Mouse (Mus musculus): ENCODE measurements around the gene Snai3. TPM values are rescaled to one million over a fixed set of nuclear protein-coding genes. Genes with fewer than 3 reads are reported as not detected.

Gene Snai3
- polyA plus RNA-seq (2014; fragmentation: Nextera tagmentation; extraction: Ambion mirVana), result not detected in 2 replicates

DNA sequence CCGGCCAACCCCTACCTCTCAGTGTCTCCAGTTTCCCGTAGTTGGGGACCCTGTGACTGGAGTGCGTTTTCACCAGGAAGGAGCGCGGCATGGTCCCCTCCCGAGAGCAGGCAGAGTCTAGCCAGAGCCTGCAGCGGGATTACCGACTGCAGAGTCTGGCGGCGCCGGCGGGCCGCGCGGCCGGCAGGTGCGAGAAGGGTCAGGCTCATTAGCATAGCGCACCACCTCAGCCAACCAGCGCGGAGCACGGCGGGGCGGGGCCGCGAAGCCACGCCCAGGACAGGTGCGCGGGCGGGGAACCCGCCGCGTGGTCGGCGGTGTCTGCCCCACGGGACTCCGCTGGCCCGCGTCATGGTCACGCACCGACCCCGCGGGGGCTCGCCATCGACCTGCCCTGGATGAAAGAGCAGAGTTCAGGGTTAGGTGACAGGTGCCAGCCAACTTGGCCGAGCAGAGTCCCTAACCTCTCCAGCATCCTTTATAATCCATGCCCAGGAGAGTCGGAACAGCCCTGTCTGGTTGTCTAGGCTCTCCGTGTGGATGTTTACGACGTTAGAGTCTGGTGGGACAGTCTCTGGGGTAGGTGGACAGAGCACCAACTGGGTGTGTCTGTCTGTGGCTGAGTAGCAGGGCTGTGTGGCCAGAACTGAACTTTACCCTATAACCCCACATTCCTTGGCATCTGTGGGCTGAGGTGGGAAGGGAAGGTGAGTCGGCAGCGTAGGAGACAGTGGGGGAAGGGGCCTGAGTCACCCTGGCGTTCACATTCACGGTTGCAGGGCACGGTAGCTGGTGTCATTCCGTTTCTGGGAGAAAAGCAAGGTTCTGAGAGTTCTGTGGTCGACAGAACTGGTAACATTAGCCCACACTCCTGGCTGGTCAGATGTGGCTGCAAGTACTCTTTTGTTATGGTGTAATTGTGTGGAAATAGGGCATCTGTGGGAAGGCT is at the start of gene Snai3:
Gene Snai3, minus strand, starts transcription at position 210 of the 949 bp plus-strand sequence.
- Histone ChIP-seq H3K27me3 (ENCODE audit: control insufficient read depth, insufficient read depth, low read length) (peaks cover 28% of the 10 kb centered on the region), H3K36me3 (ENCODE audit: control insufficient read depth, insufficient read depth, low read length) (no peaks in the 10 kb centered on the region), H3K27ac (ENCODE audit: low read depth, low read length) (no peak within 1 kb of the TSS), H3K4me2 (peak within 1 kb of the TSS; percentile 57), H3K4me3 (ENCODE audit: low read depth, low read length) (peak within 1 kb of the TSS; percentile 23), H3K9me3 (ENCODE audit: control insufficient read depth, low read length) (no peaks in the 10 kb centered on the region), H3K4me1 (ENCODE audit: control insufficient read depth, insufficient read depth, low read length) (peaks cover 12% of the 10 kb centered on the region), H3K9ac (ENCODE audit: low read length) (peak within 1 kb of the TSS; percentile 40; the same call in 1 of the 2 replicates)
- ATAC-seq (ENCODE audit: low FRiP score), result peak; percentile 77; the same call in 1 of the 2 replicates
- peak; percentile 89 for DNase-seq (ENCODE audit: low spot score, missing footprints)
- WGBS, result 4% methylated on average over 56 of the region's 56 CpGs

DNA sequence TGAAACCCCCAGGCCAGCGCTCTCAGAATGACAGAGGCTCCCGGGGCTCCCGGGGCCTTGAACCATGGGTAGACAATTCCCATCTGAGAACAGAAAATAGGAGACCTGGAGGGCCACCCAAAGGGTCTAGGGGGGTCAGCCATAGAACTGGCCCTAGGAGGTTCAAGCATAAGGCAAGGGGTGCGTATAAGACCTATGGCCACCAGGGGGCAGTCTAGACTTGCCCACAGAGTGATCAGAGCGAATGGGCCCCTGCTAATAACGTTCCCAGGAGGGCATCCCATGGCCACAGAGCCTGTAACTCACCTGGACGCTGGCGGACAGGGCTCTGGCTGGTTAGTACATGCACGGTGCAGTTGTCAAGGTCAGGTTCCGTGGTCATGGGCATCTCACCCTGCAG is 40.3 kb upstream of the Snai3 start:
- 36% methylated on average over 10 of the region's 10 CpGs for WGBS
- Histone ChIP-seq H3K27me3 (ENCODE audit: control insufficient read depth, insufficient read depth, low read length) (no peaks in the 10 kb centered on the region), H3K36me3 (ENCODE audit: control insufficient read depth, insufficient read depth, low read length) (no peaks in the 10 kb centered on the region), H3K27ac (ENCODE audit: low read depth, low read length) (no peak overlapping the region), H3K4me3 (ENCODE audit: low read depth, low read length) (no peak overlapping the region), H3K9ac (ENCODE audit: low read length) (no peak overlapping the region), H3K4me1 (ENCODE audit: control insufficient read depth, insufficient read depth, low read length) (no peaks in the 10 kb centered on the region), H3K9me3 (ENCODE audit: control insufficient read depth, low read length) (no peaks in the 10 kb centered on the region), H3K4me2 (no peak overlapping the region)
- peak; percentile 93 for DNase-seq (ENCODE audit: low spot score, missing footprints)
- ATAC-seq (ENCODE audit: low FRiP score), result peak; percentile 52; the same call in 1 of the 2 replicates

DNA sequence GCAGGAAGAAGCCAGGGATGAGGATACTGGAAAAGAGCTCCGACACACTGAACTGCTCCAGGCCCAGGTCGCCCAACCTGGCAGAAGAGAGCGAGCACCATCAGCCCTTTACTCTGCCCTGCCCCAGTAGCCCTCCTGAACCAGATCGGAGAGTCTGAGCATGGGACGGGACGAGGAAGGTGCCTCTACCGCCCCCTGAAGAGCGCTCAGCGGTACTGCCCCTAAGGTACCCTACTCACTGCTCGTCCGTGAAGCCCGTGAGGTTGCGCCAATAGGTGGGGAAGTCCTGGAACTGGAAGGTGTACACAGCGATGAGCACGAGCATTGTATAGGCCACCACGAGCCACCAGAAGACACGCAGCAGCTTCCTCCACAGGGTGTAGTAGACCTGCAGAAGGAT is 37.4 kb upstream of the Snai3 start:
- DNase-seq (ENCODE audit: low spot score, missing footprints), result no peak
- no peaks in the 10 kb centered on the region for H3K27me3 ChIP-seq (ENCODE audit: control insufficient read depth, insufficient read depth, low read length)
- H3K4me2 ChIP-seq, result no peak overlapping the region
- no peak overlapping the region for H3K27ac ChIP-seq (ENCODE audit: low read depth, low read length)
- H3K9ac ChIP-seq (ENCODE audit: low read length), result no peak overlapping the region
- no peaks in the 10 kb centered on the region for H3K4me1 ChIP-seq (ENCODE audit: control insufficient read depth, insufficient read depth, low read length)
- no peaks in the 10 kb centered on the region for H3K9me3 ChIP-seq (ENCODE audit: control insufficient read depth, low read length)
- 68% methylated on average over 17 of the region's 17 CpGs for WGBS
- H3K4me3 ChIP-seq (ENCODE audit: low read depth, low read length), result no peak overlapping the region
- ATAC-seq (ENCODE audit: low FRiP score), result no peak
- H3K36me3 ChIP-seq (ENCODE audit: control insufficient read depth, insufficient read depth, low read length), result no peaks in the 10 kb centered on the region

DNA sequence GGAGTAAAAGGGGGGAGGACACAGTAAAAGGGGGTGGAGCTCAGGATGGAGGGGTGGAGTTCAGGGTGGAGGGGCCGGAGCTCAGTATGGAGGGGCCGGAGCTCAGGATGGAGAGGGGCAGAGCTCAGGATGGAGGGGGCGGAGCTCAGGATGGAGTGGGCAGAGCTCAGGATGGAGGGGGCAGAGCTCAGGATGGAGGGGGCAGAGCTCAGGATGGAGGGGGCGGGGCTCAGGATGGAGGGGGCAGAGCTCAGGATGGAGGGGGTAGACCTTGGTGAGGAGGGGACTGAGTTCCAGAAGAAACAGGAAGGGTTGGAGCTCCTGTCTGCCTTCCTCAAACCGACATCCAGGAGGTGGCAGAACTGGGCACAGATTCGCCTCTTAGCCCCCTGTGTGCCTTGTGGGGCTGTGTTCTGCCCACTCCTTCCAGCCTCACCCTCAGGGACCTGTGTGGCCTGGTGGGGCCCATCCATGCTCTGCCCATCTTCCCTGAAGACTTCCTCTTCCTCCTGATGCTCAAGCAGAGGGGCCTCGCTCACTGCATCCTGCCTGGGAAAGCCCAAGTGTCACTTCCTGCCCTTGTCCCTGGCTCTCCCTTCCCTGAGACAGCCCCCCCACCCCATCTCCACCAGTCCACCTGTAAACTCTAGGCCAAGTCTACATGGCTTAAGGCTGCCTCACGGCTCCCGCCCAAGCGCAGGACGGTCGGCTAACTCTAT is 36.6 kb upstream of the Snai3 start:
- no peaks in the 10 kb centered on the region for H3K27me3 ChIP-seq (ENCODE audit: control insufficient read depth, insufficient read depth, low read length)
- no peaks in the 10 kb centered on the region for H3K36me3 ChIP-seq (ENCODE audit: control insufficient read depth, insufficient read depth, low read length)
- DNase-seq (ENCODE audit: low spot score, missing footprints) (no peak), ATAC-seq (ENCODE audit: low FRiP score) (no peak)
- H3K9ac ChIP-seq (ENCODE audit: low read length), result no peak overlapping the region
- no peaks in the 10 kb centered on the region for H3K4me1 ChIP-seq (ENCODE audit: control insufficient read depth, insufficient read depth, low read length)
- 88% methylated on average over 12 of the region's 12 CpGs for WGBS
- H3K9me3 ChIP-seq (ENCODE audit: control insufficient read depth, low read length), result no peaks in the 10 kb centered on the region
- H3K4me2 ChIP-seq, result no peak overlapping the region
- H3K4me3 ChIP-seq (ENCODE audit: low read depth, low read length), result no peak overlapping the region
- H3K27ac ChIP-seq (ENCODE audit: low read depth, low read length), result no peak overlapping the region

DNA sequence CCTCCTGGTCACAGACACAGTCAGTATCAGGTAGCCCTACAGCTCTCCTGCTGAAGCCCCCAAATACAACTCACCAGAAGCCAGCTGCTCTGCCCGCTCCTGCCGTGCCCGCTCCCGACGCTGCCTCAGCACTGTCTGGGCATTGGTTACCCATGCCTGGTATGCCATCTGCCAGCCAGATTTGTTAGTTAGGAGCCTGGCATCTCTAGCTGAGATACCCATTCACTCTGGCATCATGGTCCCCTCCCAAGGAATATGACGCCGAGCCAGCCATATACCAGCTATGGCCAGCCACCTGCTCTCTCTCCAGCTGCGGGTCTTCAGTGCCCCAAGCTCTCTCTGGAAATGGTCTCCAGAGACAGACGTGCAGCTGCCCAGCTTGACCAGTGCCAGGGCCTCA is 27.9 kb upstream of the Snai3 start:
- no peaks in the 10 kb centered on the region for H3K4me1 ChIP-seq (ENCODE audit: control insufficient read depth, insufficient read depth, low read length)
- no peaks in the 10 kb centered on the region for H3K9me3 ChIP-seq (ENCODE audit: control insufficient read depth, low read length)
- H3K27ac ChIP-seq (ENCODE audit: low read depth, low read length), result no peak overlapping the region
- H3K9ac ChIP-seq (ENCODE audit: low read length), result no peak overlapping the region
- H3K4me2 ChIP-seq, result no peak overlapping the region
- no peaks in the 10 kb centered on the region for H3K27me3 ChIP-seq (ENCODE audit: control insufficient read depth, insufficient read depth, low read length)
- no peak overlapping the region for H3K4me3 ChIP-seq (ENCODE audit: low read depth, low read length)
- 95% methylated on average over 9 of the region's 9 CpGs for WGBS
- DNase-seq (ENCODE audit: low spot score, missing footprints) (no peak), ATAC-seq (ENCODE audit: low FRiP score) (no peak)
- 0 out of 2 replicates have a peak, but pooled peaks cover 5% of the 10 kb centered on the region for H3K36me3 ChIP-seq (ENCODE audit: control insufficient read depth, insufficient read depth, low read length)

DNA sequence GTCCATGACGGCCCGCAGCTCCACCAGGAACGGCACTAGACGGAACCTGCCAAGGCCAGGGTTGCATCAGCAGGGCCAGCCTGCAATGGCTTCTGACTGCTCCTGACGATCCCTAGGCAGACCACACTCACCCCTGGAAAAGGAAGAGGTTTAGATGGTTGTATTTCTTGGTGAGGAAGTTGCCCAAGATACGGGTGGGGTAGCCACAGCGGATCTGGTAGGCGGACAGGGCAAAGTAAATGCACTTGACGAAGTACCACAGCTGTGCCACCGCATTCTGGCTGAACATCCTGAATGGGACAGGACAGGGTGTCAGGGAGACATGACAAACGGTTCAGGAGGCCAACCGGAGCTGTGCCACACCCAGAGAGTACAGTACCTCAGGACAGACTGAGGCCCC is 24.3 kb upstream of the Snai3 start:
- no peak overlapping the region for H3K4me2 ChIP-seq
- no peaks in the 10 kb centered on the region for H3K9me3 ChIP-seq (ENCODE audit: control insufficient read depth, low read length)
- ATAC-seq (ENCODE audit: low FRiP score) (no peak), DNase-seq (ENCODE audit: low spot score, missing footprints) (no peak)
- 90% methylated on average over 12 of the region's 12 CpGs for WGBS
- no peak overlapping the region for H3K4me3 ChIP-seq (ENCODE audit: low read depth, low read length)
- no peaks in the 10 kb centered on the region for H3K4me1 ChIP-seq (ENCODE audit: control insufficient read depth, insufficient read depth, low read length)
- H3K27ac ChIP-seq (ENCODE audit: low read depth, low read length), result no peak overlapping the region
- peaks cover 29% of the 10 kb centered on the region for H3K36me3 ChIP-seq (ENCODE audit: control insufficient read depth, insufficient read depth, low read length)
- no peaks in the 10 kb centered on the region for H3K27me3 ChIP-seq (ENCODE audit: control insufficient read depth, insufficient read depth, low read length)
- no peak overlapping the region for H3K9ac ChIP-seq (ENCODE audit: low read length)

DNA sequence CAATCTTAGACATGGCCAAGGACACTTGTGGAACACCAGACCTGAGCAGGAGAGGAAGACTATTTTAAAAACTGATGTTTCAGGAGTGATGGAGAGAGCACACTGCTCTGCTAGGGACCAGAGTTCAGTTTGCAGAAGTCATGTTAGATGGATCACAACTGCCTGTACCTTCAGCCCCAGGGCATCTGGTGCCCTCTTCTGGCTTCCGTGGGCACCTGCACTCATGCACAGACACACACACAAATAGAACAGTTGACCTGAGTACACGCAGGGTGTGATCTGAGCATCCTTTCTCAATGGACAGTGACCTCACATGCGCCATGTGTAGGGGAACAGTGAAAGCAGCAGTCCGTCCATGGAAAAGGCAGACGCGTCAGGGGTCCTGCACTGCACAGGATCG is 23.3 kb upstream of the Snai3 start:
- Histone ChIP-seq H3K27ac (ENCODE audit: low read depth, low read length) (no peak overlapping the region), H3K4me1 (ENCODE audit: control insufficient read depth, insufficient read depth, low read length) (no peaks in the 10 kb centered on the region), H3K4me2 (no peak overlapping the region), H3K27me3 (ENCODE audit: control insufficient read depth, insufficient read depth, low read length) (no peaks in the 10 kb centered on the region), H3K9ac (ENCODE audit: low read length) (no peak overlapping the region), H3K36me3 (ENCODE audit: control insufficient read depth, insufficient read depth, low read length) (peaks cover 36% of the 10 kb centered on the region), H3K4me3 (ENCODE audit: low read depth, low read length) (no peak overlapping the region), H3K9me3 (ENCODE audit: control insufficient read depth, low read length) (no peaks in the 10 kb centered on the region)
- DNase-seq (ENCODE audit: low spot score, missing footprints) (no peak), ATAC-seq (ENCODE audit: low FRiP score) (no peak)
- WGBS, result 95% methylated on average over 7 of the region's 7 CpGs

DNA sequence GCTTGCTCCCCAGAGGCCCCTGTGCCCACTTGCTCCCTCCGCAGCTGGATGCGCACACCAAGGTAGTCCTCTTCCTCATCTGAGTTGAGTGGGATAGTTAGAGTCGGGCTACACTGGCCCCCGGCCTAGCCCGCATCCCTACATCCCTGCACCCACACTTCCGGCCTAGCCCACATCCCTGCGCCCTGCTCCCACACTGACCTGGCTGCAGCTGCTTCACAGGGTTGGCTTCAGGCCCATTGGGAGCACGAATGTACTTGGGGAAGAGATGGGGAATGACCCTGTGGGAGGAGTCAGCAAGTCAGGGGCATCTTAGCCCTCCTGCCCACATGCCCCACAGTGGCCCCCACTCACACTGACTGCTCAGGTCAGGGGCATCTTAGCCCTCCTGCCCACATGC is 21.9 kb upstream of the Snai3 start:
- H3K27me3 ChIP-seq (ENCODE audit: control insufficient read depth, insufficient read depth, low read length), result no peaks in the 10 kb centered on the region
- peaks cover 38% of the 10 kb centered on the region for H3K36me3 ChIP-seq (ENCODE audit: control insufficient read depth, insufficient read depth, low read length)
- H3K9ac ChIP-seq (ENCODE audit: low read length), result no peak overlapping the region
- H3K9me3 ChIP-seq (ENCODE audit: control insufficient read depth, low read length), result no peaks in the 10 kb centered on the region
- ATAC-seq (ENCODE audit: low FRiP score) (no peak), DNase-seq (ENCODE audit: low spot score, missing footprints) (no peak)
- 96% methylated on average over 8 of the region's 8 CpGs for WGBS
- no peak overlapping the region for H3K4me2 ChIP-seq
- no peaks in the 10 kb centered on the region for H3K4me1 ChIP-seq (ENCODE audit: control insufficient read depth, insufficient read depth, low read length)
- H3K4me3 ChIP-seq (ENCODE audit: low read depth, low read length), result no peak overlapping the region
- H3K27ac ChIP-seq (ENCODE audit: low read depth, low read length), result no peak overlapping the region

Data from midbrain, embryonic 11.5 days (tissue).